Mouse (Mus musculus) T-helper 2 cell (primary cell): Measurements from ENCODE around the gene Mta2.

Experiments used
- in situ Hi-C: fragments of 300-600 bp; cut with MboI, MseI; formaldehyde crosslinking; loops from one replicate; pipeline ENCODE4 v1.15.1; 2025; ENCODE audit warnings: high pct_unique_total_duplicates

The Mta2 gene

DNA sequence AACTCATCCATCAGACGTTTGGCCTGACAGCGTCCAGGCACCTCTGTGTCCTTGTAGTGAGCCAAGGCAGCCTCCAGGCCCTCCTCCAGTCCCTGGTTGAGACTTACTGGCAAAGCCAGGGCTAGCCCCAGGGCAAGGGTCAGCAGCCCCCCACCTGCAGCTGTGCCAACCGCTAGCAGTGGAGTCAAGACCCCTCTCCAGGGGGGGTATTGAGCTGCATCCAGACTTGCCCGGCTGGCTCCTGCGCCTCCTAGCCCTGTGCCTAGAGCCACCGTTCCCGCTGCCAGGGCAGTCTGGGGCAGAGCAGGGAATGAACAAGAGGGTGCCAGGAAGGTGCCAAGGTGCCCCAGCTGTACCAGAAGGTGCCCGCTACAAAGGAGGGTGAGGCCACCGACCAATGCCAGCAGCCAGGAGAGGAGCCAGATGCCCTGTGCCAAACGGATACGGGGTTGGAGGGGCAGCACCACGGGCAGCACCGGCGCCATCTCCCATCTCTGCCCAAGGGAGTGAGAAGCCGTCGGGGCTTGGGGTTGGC lies 12.9 kb upstream of the Mta2 start:
- in situ Hi-C loops: no loop called here

GRCm38 (mm10) chr19:8929224-8930088 lies 12.2 kb upstream of the Mta2 start, which contains the start of the genes Rom1 and Eml3:
Gene Rom1, minus strand, starts transcription at chr19:8929356.
Gene Eml3, plus strand, starts transcription at chr19:8929552.
- in situ Hi-C loops: no loop called here

GRCm38 (mm10) chr19:8930117-8930516 lies 11.6 kb upstream of the Mta2 start:
- in situ Hi-C loops: no loop called here

GRCm38 (mm10) chr19:8930771-8931170 lies 10.9 kb upstream of the Mta2 start:
- in situ Hi-C loops: no loop called here

DNA sequence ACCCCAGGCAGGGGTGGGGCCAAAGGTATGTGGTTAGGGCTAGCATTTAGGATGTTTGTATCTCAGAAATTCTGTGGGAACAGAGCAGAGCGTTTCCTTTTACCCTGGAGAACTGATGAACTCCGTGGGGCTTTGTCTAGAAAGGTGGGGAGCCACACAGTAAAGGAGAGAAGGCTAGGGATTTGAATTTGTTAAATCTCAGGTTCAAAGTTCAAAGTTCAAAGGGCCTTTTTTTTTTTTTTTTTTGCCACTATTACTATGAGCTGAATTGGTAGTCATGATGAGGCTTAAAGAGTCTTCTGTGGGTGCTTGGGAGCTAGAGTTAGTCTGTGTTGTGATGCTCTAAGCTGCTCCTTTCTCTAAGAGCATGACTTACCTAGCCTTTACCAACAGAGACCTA lies 4.9 kb upstream of the Mta2 start:
- in situ Hi-C loops: no loop called here

GRCm38 (mm10) chr19:8940526-8941133 lies 1.0 kb upstream of the Mta2 start:
- in situ Hi-C loops: loop anchor here (5.0 kb wide), 1 partner anchor 43 kb away; the partner anchor contains the start of gene Ganab

GRCm38 (mm10) chr19:8941136-8941514 lies 550 bp upstream of the Mta2 start:
- in situ Hi-C loops: loop anchor here (5.0 kb wide), 1 partner anchor 44 kb away; the partner anchor contains the start of gene Ganab

DNA sequence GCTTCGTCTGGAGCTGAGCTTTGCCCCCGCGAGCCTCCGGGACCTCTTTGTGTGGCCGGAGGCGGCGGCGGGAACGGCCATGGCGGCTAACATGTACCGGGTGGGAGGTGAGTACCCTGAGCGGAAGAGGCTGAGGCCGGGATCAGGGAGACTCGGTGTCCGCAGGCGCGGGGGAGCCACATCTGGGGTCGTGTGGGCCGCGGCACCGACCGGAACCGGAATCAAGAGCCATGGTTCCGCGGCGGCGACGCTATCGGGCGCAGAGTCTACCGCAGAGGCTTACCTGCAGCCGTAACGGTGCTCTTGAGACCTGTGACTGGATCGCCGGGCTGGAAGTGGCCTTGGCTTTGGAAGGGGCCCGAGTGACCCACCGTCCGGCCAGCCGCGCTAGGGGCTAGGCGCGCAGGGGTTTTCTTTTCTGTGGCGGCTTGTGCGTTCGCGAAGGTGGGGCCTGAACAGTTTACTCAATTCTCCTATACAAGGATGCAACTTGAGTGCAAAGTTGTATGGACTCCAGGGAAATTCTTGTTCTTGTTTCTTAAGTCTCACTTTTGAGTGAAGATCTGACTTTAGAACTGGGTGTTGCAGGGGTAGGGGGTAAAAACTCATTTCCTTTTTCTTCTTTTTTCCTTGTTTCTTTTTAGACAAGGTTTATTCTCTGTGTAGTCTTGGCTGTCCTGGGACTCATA lies 745 bp downstream of the Mta2 start:
- in situ Hi-C loops: loop anchor here (5.0 kb wide), 1 partner anchor 45 kb away; the partner anchor contains the start of gene Ganab

DNA sequence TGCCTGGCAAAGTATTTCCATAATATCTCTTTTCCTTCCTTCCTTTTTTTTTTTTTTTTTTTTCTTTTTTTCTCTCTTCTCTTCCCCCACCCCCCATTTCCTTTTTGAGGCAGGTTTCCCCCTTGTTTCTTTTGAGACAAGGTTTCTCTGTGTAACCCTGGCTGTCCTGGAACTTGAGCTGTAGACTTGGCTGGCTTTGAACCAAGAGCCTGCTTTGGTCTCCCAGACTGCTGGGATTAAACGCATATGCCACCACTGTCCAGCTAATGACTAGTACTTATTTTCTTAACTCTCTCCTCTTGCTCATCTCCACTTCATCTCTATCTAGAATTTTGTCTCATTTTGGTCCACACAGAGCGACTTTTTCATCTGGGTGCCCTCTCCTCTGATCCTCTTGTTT lies 1.4 kb downstream of the Mta2 start:
- in situ Hi-C loops: loop anchor here (5.0 kb wide), 1 partner anchor 46 kb away; the partner anchor contains the start of gene Ganab

GRCm38 (mm10) chr19:8944062-8944461 lies 2.4 kb downstream of the Mta2 start:
- in situ Hi-C loops: loop anchor here (5.0 kb wide), 1 partner anchor 47 kb away; the partner anchor contains the start of gene Ganab

- in situ Hi-C loops: loop anchor here (5.0 kb wide), 1 partner anchor 47 kb away; the partner anchor contains the start of gene Ganab
Measured at GRCm38 (mm10) chr19:8944750-8945149, 3.1 kb downstream of the Mta2 start.

- in situ Hi-C loops: no loop called here
Measured at GRCm38 (mm10) chr19:8945251-8945650, 3.6 kb downstream of the Mta2 start.

DNA sequence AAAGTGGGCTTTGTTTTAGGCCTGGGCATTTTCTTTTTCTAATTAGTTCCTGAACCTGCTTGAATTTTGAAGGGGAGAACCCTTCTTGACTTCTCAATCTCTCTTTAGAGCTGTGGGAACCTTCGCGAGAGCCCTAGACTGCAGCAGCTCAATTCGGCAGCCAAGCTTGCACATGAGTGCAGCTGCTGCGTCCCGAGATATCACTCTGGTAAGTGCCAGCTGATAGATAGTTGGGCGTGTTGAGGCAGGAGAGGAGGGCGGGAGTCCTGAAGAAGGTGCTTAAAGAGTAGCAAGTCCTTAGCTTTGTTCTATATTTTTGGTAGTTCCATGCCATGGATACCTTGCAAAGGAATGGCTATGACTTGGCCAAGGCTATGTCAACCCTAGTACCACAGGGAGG lies 5.3 kb downstream of the Mta2 start:
- in situ Hi-C loops: no loop called here

DNA sequence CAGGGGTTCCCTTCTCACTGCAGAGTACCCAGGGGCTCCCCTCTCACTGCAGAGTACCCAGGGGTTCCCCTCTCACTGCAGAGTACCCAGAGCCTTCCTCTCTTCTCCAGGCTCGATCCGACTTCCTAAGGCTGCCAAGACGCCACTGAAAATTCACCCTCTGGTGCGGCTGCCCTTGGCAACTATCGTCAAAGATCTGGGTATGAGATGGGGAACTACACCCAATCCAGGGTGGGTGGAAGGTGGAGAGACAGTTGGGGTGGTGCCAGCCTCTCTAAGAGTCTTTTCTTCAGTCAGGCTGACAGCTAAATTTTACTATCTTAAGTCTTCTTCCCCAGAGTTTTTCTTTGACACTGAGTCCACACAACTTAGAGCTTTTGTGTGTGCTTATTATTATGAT lies 8.5 kb downstream of the Mta2 start:
- in situ Hi-C loops: no loop called here

- in situ Hi-C loops: no loop called here
Measured at GRCm38 (mm10) chr19:8952241-8952640, 10.6 kb downstream of the Mta2 start.

DNA sequence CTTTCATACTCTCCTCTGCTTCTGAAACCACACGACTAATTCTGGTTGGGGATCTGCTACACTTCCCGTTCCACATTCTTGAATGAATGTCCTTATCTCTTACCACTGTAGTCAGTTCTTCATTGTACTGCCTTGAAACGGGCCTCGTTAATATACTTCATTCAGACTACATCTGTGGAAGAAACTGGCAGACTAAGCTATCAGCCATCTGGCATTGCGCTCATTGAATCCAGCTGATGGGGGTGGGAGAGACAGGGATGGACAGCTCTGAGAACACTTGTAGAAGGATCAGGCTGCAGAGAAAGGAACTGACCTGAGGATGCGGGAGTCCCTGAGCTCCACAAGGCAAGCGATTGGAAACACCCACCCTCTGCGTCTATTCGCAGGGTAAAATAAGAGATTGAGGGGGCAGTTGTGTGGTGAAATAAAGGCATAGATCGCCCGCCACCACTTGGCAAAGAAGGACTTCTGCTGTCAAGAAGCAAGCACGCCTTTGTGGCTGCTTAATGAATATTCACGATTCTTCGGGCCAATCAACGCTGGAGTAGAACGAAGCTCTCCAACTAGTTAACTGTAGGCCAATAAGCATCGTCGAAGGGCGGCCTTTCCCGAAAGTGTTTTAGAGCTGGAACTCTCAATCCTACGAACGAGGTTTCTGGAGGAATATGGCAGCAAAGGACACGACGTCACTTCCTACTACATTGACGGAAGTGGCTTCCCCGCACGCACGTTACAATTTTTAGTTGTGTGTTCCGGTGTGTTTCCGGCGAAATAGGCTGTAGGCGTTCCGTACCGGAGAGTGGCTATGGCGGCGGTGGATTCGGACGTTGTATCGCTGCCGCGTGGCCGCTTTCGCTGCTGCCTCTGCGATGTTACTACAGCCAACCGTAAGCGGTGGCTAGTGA lies 11.7 kb downstream of the Mta2 start, which contains the start of gene Tut1:
Tut1 (plus strand) TSS at position 713 of the 905 bp plus-strand sequence.
- in situ Hi-C loops: no loop called here

DNA sequence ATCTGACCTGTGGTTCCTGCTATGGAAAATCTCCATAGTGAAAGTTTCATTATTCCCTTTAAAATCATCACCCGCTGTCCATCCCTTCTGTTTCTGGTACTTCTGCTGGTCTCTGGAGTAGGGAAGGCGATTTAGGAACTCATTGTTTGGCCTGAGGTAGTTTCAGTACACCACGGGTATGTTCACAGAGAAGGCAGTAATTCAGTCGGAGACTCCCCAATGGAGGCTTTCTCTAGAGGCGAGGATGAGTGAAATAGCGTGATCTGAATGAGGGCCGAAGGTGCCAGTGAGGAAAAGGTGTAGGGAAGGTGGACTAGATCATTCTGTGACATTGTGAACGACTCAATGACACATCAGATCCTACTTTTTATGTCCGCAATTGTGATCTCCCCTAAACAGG lies 12.5 kb downstream of the Mta2 start:
- in situ Hi-C loops: no loop called here

GRCm38 (mm10) chr19:8962256-8962655 lies 20.6 kb downstream of the Mta2 start:
- in situ Hi-C loops: loop anchor here (5.0 kb wide), 1 partner anchor 50 kb away; no protein-coding TSS in a partner anchor

- in situ Hi-C loops: no loop called here
Measured at GRCm38 (mm10) chr19:8965075-8965474, 23.4 kb downstream of the Mta2 start.

DNA sequence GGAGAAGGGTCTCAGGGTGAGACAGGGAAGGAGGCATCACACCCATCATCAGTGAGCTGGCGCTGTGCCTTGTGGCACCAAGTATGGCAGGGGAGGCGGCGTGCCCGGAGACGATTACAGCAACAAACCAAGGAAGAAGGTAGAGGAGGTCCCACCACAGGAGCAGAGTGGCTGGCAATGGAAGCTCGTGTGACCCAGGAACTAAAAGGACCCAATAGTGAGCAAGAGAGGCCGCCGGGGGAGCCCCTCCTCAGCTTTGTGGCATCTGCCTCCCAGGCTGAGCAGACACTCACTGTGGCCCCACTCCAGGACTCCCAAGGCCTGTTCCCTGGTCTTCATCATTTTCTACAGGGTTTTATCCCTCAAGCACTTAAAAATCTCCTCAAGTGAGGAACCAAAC lies 24.1 kb downstream of the Mta2 start:
- in situ Hi-C loops: no loop called here

- in situ Hi-C loops: no loop called here
Measured at GRCm38 (mm10) chr19:8966198-8966589, 24.5 kb downstream of the Mta2 start.
